Mouse (Mus musculus): Measurements from ENCODE around the gene Hoxb5. TPM values are rescaled to one million over a fixed set of nuclear protein-coding genes. Genes with fewer than 3 reads are reported as not detected.

Hoxb5 gene
- total RNA-seq (2023) = not detected

DNA sequence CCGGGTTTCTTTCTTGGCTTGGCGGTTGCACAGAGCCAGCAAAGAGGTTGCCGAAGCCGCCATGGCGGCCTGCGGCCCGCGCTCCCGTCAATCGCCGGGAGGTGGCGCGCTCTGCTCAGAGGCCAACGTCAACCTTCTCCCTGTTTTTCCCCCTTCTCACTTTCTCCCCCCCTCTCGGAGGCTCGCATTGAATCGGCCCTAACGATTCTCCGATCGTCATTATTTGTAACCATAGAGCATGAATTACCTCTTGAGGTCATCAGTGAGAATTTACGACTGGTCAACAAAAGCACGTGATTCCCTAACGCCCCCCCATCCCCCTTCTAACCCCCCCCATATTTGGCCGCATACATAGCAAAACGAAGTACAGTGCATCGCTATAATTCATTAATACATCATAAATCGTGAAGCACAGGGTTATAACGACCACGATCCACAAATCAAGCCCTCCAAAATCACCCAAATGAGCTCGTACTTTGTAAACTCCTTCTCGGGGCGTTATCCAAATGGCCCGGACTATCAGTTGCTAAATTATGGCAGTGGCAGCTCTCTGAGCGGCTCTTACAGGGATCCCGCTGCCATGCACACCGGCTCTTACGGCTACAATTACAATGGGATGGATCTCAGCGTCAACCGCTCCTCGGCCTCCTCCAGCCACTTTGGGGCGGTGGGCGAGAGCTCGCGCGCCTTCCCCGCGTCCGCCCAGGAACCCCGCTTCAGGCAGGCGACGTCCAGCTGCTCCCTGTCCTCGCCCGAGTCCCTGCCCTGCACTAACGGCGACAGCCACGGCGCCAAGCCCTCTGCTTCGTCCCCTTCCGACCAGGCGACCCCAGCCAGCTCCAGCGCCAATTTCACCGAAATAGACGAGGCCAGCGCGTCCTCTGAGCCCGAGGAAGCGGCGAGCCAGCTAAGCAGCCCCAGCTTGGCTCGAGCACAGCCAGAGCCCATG, at the start of gene Hoxb5:
Hoxb5 (plus strand) TSS at position 186 of the 949 bp plus-strand sequence.

GRCm38 (mm10) chr11:96270996-96271540, 32.1 kb upstream of the Hoxb5 start, which contains the start of gene Hoxb9:
Gene Hoxb9 (plus strand): TSS chr11:96271457.

DNA sequence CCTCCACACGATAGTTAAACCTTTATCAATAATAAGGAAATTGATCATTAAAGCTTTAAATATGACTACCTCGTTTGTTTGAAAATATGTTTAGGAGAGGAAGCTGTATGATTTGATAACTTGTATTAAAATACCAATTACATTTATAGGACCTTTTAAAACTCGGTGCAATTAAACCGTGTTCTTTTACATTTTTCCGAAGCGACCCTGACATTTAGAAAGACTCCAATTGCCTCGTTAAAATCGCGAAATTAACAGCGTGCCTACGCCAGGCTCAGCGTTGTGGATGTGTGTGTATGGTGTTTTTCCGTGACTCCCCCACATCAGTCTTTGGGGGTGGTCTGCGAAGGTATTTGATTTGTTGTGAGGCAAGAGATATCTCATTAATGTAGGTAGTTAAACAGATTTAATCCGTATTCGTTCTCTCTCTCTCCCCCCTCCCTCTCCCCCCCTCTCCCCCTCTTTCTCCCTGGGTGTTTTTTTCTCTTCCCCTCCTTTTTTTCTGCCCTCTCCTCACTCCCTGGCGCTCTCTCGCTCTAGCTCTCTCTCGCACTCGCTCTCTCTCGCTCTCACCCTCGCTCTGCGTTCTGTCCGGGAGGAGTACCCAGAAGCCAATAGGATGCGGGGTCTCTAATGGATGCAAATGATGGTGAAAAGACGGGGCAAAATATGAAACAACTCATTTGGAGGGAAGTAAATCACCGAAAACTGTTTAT, 21.1 kb upstream of the Hoxb5 start, which contains the start of gene Hoxb8:
Hoxb8 (plus strand) TSS at position 51 of the 716 bp plus-strand sequence.

GRCm38 (mm10) chr11:96285771-96286738, 17.1 kb upstream of the Hoxb5 start, which contains the start of gene Hoxb7:
Gene Hoxb7 (plus strand): TSS chr11:96286623.

GRCm38 (mm10) chr11:96291681-96292564, 11.2 kb upstream of the Hoxb5 start, which contains the start of gene Hoxb6:
Gene Hoxb6 (plus strand): TSS chr11:96292476.

GRCm38 (mm10) chr11:96317608-96318367, 14.7 kb downstream of the Hoxb5 start, which contains the start of gene Hoxb4:
Gene Hoxb4 (plus strand): TSS chr11:96318267.

DNA sequence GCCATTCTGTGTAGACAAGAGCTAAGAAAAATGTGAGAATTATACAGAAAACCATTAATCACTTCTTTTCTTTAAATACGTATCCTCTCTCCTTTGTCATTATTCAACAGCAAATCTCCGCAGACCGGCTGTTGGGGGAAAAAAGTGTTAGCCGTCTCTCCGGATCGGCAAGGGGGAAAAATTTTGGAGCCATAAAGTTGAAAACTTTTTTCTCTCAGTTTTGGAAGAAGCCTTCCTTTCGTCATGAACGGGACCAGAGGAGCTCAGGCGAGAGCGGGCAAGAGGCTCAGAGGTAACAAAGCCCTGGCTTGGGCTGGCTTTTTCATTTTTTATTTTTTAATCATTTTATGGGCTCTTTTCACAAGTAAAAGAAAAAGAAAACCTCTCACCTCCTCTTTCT, 20.0 kb downstream of the Hoxb5 start, which contains the start of gene Hoxb3:
Hoxb3 (plus strand) TSS at position 173 of the 400 bp plus-strand sequence.

DNA sequence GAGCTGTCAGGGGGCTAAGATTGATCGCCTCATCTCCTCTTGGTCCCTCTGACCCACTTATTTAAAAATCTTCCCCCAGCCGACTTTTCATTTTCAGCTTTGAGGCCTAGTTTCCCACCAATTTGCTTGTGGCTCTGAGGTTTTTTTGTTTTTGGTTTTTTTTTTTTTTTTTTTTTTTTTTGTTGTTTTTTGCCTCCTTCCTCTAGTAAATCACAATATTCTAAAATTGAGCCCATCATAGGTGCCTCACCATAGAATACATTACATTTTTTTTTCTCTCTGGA, 47.1 kb downstream of the Hoxb5 start, which contains the start of gene Hoxb2:
Hoxb2 (plus strand) TSS at position 185 of the 284 bp plus-strand sequence.

Other genes starting within 250 kb of the Hoxb5 start
- gene Ube2z, start 237.9 kb upstream of the Hoxb5 start, total RNA-seq (2023) = 10 to 100 TPM; 32.3 to 33.4 TPM
- gene Atp5g1, start 227.7 kb upstream of the Hoxb5 start, total RNA-seq (2023) = 10 to 100 TPM; 90.1 to 93.2 TPM
- not detected for gene Calcoco2, start 191.4 kb upstream of the Hoxb5 start, total RNA-seq (2023)
- not detected for gene Ttll6, start 169.6 kb upstream of the Hoxb5 start, total RNA-seq (2023)
- not detected for gene Hoxb13, start 109.0 kb upstream of the Hoxb5 start, total RNA-seq (2023)
- not detected for gene Hoxb9, start 31.9 kb upstream of the Hoxb5 start, total RNA-seq (2023)
- gene Hoxb8, start 21.4 kb upstream of the Hoxb5 start, total RNA-seq (2023) = not detected
- not detected for gene Hoxb7, start 16.7 kb upstream of the Hoxb5 start, total RNA-seq (2023)
- not detected for gene Hoxb6, start 10.9 kb upstream of the Hoxb5 start, total RNA-seq (2023)
- 1 to 10 TPM; 4.1 to 4.5 TPM for gene Hoxb4, start 14.9 kb downstream of the Hoxb5 start, total RNA-seq (2023)
- gene Hoxb3, start 20.0 kb downstream of the Hoxb5 start, total RNA-seq (2023) = 1 to 10 TPM in 1 of 2 experiments, under 1 TPM in 1; 0.84 to 1.8 TPM
- gene Hoxb2, start 47.2 kb downstream of the Hoxb5 start, total RNA-seq (2023) = not detected
- gene Hoxb1, start 62.4 kb downstream of the Hoxb5 start, total RNA-seq (2023) = 1 to 10 TPM in 1 of 2 experiments, under 1 TPM in 1; 0.46 to 1.0 TPM
- gene Skap1, start 161.3 kb downstream of the Hoxb5 start, total RNA-seq (2023) = under 1 TPM; 0.84 to 0.98 TPM